Mouse (Mus musculus) testis, adult 2 months (tissue): ENCODE results near the gene Zcwpw1. TPM values are rescaled to one million over a fixed set of nuclear protein-coding genes. Genes with fewer than 3 reads are reported as not detected.

Source experiments
- H3K27ac ChIP-seq: fragments of 200-500 bp; 2 replicates; pipeline ENCODE4 v1.5.1; 2012; ENCODE audit warnings: low read depth, low read length; ENCODE audit not compliant: control insufficient read depth, insufficient read depth
- H3K27me3 ChIP-seq: fragments of 200-500 bp; 2 replicates; pipeline ENCODE4 v1.6.1; 2012; ENCODE audit warnings: mild to moderate bottlenecking, low read length, moderate library complexity; ENCODE audit not compliant: control insufficient read depth, insufficient read depth
- H3K36me3 ChIP-seq: fragments of 200-500 bp; 2 replicates; pipeline ENCODE4 v1.6.1; 2012; ENCODE audit warnings: mild to moderate bottlenecking, low read length; ENCODE audit not compliant: control insufficient read depth, insufficient read depth
- H3K4me1 ChIP-seq: fragments of 200-500 bp; 2 replicates; pipeline ENCODE4 v1.6.1; 2012; ENCODE audit warnings: low read length; ENCODE audit not compliant: control insufficient read depth, insufficient read depth
- H3K4me3 ChIP-seq: fragments of 200-500 bp; 2 replicates; pipeline ENCODE4 v1.5.1; 2012; ENCODE audit warnings: low read depth, mild to moderate bottlenecking, low read length, moderate library complexity, mixed read lengths; ENCODE audit not compliant: control insufficient read depth
- CTCF ChIP-seq: fragments of 200-500 bp; IDR thresholded peaks from 2 replicates; pipeline ENCODE4 v1.5.1; 2012; ENCODE audit warnings: low read depth, mild to moderate bottlenecking, inconsistent platforms, low read length, moderate library complexity; ENCODE audit not compliant: control insufficient read depth, insufficient read depth, insufficient replicate concordance
- POLR2A ChIP-seq: fragments of 200-500 bp; IDR thresholded peaks from 2 replicates; pipeline ENCODE4 v1.6.1; 2012; ENCODE audit warnings: low read depth, mild to moderate bottlenecking, inconsistent platforms, low read length, moderate library complexity; ENCODE audit not compliant: control insufficient read depth
- polyA plus RNA-seq: library from polyadenylated mRNA; depleted of rRNA; stranded (reverse); fragments of >200 nt; gene quantifications from 2 replicates; pipeline ENCODE4 v1.2.3, GENCODE M21; 2012

Zcwpw1 gene
- polyA plus RNA-seq, 1 experiment = 12.3 TPM

GRCm38 (mm10) chr5:137776408-137776918, 11.1 kb upstream of the Zcwpw1 start:
- Histone ChIP-seq H3K4me3 (no peak overlapping the region), H3K27me3 (no peaks in the 10 kb centered on the region), H3K4me1 (peaks cover 5% of the 10 kb centered on the region), H3K27ac (no peak overlapping the region), H3K36me3 (no peaks in the 10 kb centered on the region; the same call in 1 of the 2 replicates)
- no peak for TF ChIP-seq POLR2A
- no peak for TF ChIP-seq CTCF

- H3K4me1 ChIP-seq = peaks cover 5% of the 10 kb centered on the region
- TF ChIP-seq POLR2A (no peak), CTCF (no peak)
- no peaks in the 10 kb centered on the region for H3K27me3 ChIP-seq
- no peaks in the 10 kb centered on the region; the same call in none of the 2 replicates for H3K36me3 ChIP-seq
- no peak overlapping the region for H3K4me3 ChIP-seq
- H3K27ac ChIP-seq = no peak overlapping the region
These were observed 10.2 kb upstream of the Zcwpw1 start for GRCm38 (mm10) chr5:137777267-137777845.

- H3K27me3 ChIP-seq = no peaks in the 10 kb centered on the region
- H3K36me3 ChIP-seq = no peaks in the 10 kb centered on the region; the same call in none of the 2 replicates
- H3K4me1 ChIP-seq = peaks cover 5% of the 10 kb centered on the region
- peak within 1 kb of the TSS; percentile 77 for H3K27ac ChIP-seq
- peak within 1 kb of the TSS; percentile 89 for H3K4me3 ChIP-seq
- TF ChIP-seq POLR2A (peak; percentile 72; the same call in 1 of the 2 replicates), CTCF (no peak)
These were observed 9.0 kb upstream of the Zcwpw1 start, which contains the start of gene Ppp1r35 for GRCm38 (mm10) chr5:137778635-137779034. Gene Ppp1r35, plus strand, starts transcription at chr5:137778849.

GRCm38 (mm10) chr5:137779053-137779933, 8.3 kb upstream of the Zcwpw1 start:
- Histone ChIP-seq H3K4me1 (peaks cover 5% of the 10 kb centered on the region), H3K4me3 (peak overlapping the region; percentile 89), H3K27me3 (no peaks in the 10 kb centered on the region), H3K36me3 (no peaks in the 10 kb centered on the region; the same call in none of the 2 replicates), H3K27ac (peak overlapping the region; percentile 77)
- TF ChIP-seq POLR2A = no peak
- TF ChIP-seq CTCF = 0 out of 2 replicates have a peak, but pooled peaks have one; percentile 2

GRCm38 (mm10) chr5:137781661-137782060, 5.9 kb upstream of the Zcwpw1 start:
- peaks cover 15% of the 10 kb centered on the region for H3K4me1 ChIP-seq
- no peak for TF ChIP-seq POLR2A
- TF ChIP-seq CTCF = no peak
- H3K36me3 ChIP-seq = no peaks in the 10 kb centered on the region; the same call in none of the 2 replicates
- H3K27me3 ChIP-seq = no peaks in the 10 kb centered on the region
- H3K27ac ChIP-seq = no peak overlapping the region
- H3K4me3 ChIP-seq = no peak overlapping the region

DNA sequence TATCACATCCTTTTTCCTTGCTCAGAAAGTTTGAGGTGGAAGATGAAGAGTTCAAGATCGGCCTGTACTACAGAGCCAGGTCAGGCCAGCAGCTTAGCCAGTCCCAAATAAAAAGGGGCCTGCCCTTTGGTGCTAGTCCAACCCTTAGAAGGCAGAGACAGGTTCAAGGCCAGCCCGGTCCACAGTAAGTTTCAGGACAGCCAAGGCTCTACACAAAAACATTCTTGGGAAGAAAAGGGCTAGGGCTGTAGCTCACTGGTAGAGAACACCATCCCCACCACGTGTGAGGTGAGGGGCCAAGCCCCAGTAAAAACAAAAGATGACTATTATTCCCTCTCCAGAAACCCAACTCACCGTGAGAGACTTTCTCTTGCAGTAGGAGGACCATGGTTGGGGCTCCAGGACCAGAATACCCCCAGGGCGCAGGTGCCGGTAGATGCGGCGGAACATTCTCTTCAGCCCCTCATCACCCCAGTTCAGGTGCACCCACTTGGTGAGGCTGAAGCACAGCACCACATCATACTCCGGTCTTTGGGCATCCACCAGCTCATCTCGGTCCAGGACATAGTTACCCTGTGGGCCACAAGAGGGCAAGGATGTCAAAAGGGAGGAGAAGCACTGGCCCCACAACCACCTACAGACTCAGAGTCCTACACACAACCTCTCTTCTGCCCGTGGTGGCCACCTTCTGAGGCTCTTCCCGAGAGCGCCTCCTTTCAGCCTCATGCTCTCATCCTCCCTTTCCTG, 4.6 kb upstream of the Zcwpw1 start:
- no peaks in the 10 kb centered on the region for H3K27me3 ChIP-seq
- H3K36me3 ChIP-seq = no peaks in the 10 kb centered on the region; the same call in none of the 2 replicates
- no peak overlapping the region for H3K4me3 ChIP-seq
- no peak overlapping the region for H3K27ac ChIP-seq
- peaks cover 17% of the 10 kb centered on the region for H3K4me1 ChIP-seq
- TF ChIP-seq POLR2A (peak; percentile 45; the same call in 1 of the 2 replicates), CTCF (no peak)

- Histone ChIP-seq H3K27ac (no peak overlapping the region), H3K27me3 (no peaks in the 10 kb centered on the region), H3K36me3 (no peaks in the 10 kb centered on the region; the same call in none of the 2 replicates), H3K4me3 (peak overlapping the region; percentile 99), H3K4me1 (peaks cover 17% of the 10 kb centered on the region)
- TF ChIP-seq CTCF (no peak), POLR2A (no peak)
These were observed 3.6 kb upstream of the Zcwpw1 start for GRCm38 (mm10) chr5:137783901-137784540.
